Mouse (Mus musculus): ENCODE measurements at regions not wholly inside any gene's neighbourhood (a gene's known extent, or its start where the extent isn't known, plus 50 kb on each side); places are given as distances from the start of the nearest gene placed in this dataset.
A peak's percentile ranks its signal among the peaks of the same experiment; 100 is the strongest.

DNA sequence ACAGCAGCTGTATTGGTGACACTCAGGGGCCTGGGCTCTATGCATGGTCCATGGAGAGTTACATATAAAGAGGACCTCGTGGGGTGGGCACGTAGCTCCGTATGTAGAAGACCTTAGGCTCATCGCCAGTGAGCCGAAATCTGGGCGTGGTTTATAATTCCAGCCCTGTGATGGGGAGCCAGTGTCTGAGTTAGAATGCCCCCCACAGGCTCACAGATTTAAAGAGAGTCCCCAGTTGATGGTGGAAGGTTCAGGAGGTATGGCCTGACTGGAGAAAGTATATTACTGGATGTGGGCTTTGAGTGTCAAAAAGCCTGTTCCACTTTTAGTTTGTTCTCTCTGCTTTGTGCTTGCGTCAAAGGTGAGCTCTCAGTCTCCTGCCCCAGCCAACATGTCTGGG is 54.8 kb downstream of the 1700122O11Rik start:
- ATAC-seq (ENCODE audit: low FRiP score) (no peak), DNase-seq (ENCODE audit: low spot score) (no peak)
- Histone ChIP-seq H3K4me1 (replicated peaks; ENCODE audit: control insufficient read depth, insufficient read depth, low read length) (peaks cover 8% of the 10 kb centered on the region), H3K9me3 (ENCODE audit: control insufficient read depth, low read length) (no peaks in the 10 kb centered on the region), H3K36me3 (ENCODE audit: control insufficient read depth, insufficient read depth, low read length) (no peaks in the 10 kb centered on the region), H3K4me2 (replicated peaks; ENCODE audit: low read depth, low read length) (no peak overlapping the region), H3K27me3 (ENCODE audit: control insufficient read depth, insufficient read depth, low read length) (no peaks in the 10 kb centered on the region), H3K4me3 (ENCODE audit: low read depth, low read length) (no peak overlapping the region), H3K9ac (ENCODE audit: low read depth, low read length) (no peak overlapping the region), H3K27ac (ENCODE audit: low read depth, low read length) (no peak overlapping the region)
- WGBS, result 87% methylated on average over 7 of the region's 7 CpGs

DNA sequence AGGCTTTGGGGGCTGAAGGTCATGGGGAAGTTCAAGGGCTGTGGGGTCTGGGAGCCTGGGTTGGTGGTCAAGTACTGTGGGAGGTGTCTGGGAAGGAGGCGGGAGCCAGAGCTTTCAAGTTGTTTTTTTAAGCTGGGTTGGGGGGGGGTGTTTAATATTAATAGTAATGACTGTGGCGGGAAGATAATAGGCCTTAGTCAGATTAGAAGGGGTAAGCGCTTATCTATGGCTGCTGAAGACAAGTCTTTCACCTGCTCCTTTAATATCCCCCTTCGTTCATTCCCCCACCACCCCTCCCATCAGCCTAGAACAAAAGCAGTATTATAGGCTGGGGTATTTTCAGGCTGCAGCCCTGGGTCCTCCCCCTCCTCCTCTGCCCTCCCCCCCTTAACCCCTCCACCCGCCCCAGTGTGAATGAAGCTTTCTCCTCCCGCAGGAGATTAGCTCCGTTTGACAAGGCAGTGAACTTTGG is 56.5 kb downstream of the 1700122O11Rik start:
- Histone ChIP-seq H3K27ac (ENCODE audit: low read depth, low read length) (0 out of 2 replicates have a peak overlapping the region, but pooled peaks have one; percentile 24), H3K4me3 (ENCODE audit: low read depth, low read length) (no peak overlapping the region), H3K4me1 (replicated peaks; ENCODE audit: control insufficient read depth, insufficient read depth, low read length) (peaks cover 9% of the 10 kb centered on the region), H3K27me3 (ENCODE audit: control insufficient read depth, insufficient read depth, low read length) (no peaks in the 10 kb centered on the region), H3K36me3 (ENCODE audit: control insufficient read depth, insufficient read depth, low read length) (no peaks in the 10 kb centered on the region), H3K9me3 (ENCODE audit: control insufficient read depth, low read length) (no peaks in the 10 kb centered on the region), H3K4me2 (replicated peaks; ENCODE audit: low read depth, low read length) (no peak overlapping the region), H3K9ac (ENCODE audit: low read depth, low read length) (no peak overlapping the region)
- ATAC-seq (ENCODE audit: low FRiP score) (peak; percentile 69), DNase-seq (ENCODE audit: low spot score) (peak; percentile 59)
- WGBS, result 7% methylated on average over 7 of the region's 7 CpGs

DNA sequence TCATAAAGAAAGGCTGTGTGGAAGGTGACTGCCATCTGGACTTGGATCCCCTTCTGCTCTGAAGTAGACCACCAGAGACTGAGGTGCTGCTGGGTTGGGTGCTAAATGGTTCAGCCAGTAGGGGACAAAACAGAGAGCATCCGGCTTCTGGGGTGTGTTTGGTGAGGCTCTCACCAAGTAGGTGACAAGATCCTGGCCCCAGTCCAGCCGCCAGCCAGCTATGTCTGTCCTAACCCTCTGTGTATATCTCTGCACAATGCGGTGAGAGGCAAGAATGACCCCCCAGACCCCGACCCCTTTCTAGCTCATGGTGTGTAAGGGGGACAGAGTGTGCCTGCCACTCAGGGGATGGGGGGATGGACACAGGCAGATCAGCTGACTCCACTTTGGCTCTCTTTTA is 54.8 kb upstream of the Foxp4 start:
- Histone ChIP-seq H3K9ac (ENCODE audit: low read depth, low read length) (no peak overlapping the region), H3K36me3 (ENCODE audit: control insufficient read depth, insufficient read depth, low read length) (no peaks in the 10 kb centered on the region), H3K27me3 (ENCODE audit: control insufficient read depth, insufficient read depth, low read length) (peaks cover 5% of the 10 kb centered on the region; the same call in 1 of the 2 replicates), H3K9me3 (ENCODE audit: control insufficient read depth, low read length) (no peaks in the 10 kb centered on the region), H3K4me2 (replicated peaks; ENCODE audit: low read depth, low read length) (no peak overlapping the region), H3K27ac (ENCODE audit: low read depth, low read length) (no peak overlapping the region), H3K4me3 (ENCODE audit: low read depth, low read length) (no peak overlapping the region), H3K4me1 (replicated peaks; ENCODE audit: control insufficient read depth, insufficient read depth, low read length) (peaks cover 24% of the 10 kb centered on the region)
- ATAC-seq (ENCODE audit: low FRiP score) (no peak), DNase-seq (ENCODE audit: low spot score) (no peak)
- WGBS, result 53% methylated on average over 4 of the region's 4 CpGs

DNA sequence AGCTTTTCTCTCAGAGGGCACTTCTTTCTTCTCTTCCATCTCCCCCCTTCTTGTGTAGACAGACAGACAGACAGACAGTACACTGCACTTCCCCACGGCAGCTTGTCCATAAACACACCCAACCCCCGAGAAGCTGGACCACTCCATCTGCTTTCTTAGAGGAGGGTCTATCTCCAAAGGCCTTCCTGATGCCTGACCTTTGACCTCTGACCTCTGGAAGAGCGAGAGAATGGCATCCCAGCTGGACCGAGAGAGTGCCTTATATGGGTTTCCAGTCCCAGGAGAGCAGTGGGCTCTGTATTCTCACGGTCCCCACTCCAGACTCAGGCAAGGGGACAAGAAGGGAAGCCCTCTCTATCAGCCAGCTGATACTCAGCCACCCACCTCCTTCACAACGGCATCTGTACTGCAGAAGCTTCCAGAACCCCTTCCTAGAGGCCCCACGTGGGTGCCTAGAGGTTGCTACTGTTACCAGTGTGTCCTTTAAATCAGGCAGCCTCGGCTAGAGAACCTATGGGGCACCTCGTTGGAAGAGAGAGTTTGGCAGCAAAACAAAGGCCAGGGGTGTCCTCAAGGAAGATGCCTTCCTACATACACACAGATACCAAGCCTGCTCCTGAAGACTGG is 54.1 kb upstream of the Foxp4 start:
- Histone ChIP-seq H3K9ac (ENCODE audit: low read depth, low read length) (no peak overlapping the region), H3K27ac (ENCODE audit: low read depth, low read length) (no peak overlapping the region), H3K4me3 (ENCODE audit: low read depth, low read length) (no peak overlapping the region), H3K36me3 (ENCODE audit: control insufficient read depth, insufficient read depth, low read length) (no peaks in the 10 kb centered on the region), H3K9me3 (ENCODE audit: control insufficient read depth, low read length) (no peaks in the 10 kb centered on the region), H3K4me1 (replicated peaks; ENCODE audit: control insufficient read depth, insufficient read depth, low read length) (peaks cover 30% of the 10 kb centered on the region), H3K27me3 (ENCODE audit: control insufficient read depth, insufficient read depth, low read length) (peaks cover 7% of the 10 kb centered on the region), H3K4me2 (replicated peaks; ENCODE audit: low read depth, low read length) (no peak overlapping the region)
- 17% methylated on average over 9 of the region's 9 CpGs for WGBS
- ATAC-seq (ENCODE audit: low FRiP score) (no peak), DNase-seq (ENCODE audit: low spot score) (peak; percentile 45)

DNA sequence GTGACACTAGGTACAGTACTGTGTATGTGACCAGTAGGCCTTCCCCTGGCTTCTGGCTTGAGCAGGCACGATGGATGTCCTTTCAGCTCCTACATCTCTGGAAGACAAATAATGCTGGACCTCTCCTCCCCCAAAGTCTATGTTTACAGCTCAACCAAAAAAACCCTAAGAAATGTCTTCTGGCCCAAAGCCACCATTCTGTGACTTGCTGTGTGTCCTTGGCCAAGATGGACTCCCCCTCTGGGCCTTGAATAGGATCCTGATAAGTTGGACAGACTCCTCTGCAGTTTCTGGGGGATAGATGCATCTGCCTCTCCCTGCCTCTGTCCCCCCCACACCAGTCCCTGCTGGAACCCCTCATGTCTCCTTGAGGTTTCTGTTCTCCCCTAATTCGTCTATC is 53.6 kb upstream of the Foxp4 start:
- no peaks in the 10 kb centered on the region for H3K9me3 ChIP-seq (ENCODE audit: control insufficient read depth, low read length)
- WGBS, result 53% methylated on average over 2 of the region's 2 CpGs
- H3K27me3 ChIP-seq (ENCODE audit: control insufficient read depth, insufficient read depth, low read length), result peaks cover 11% of the 10 kb centered on the region
- H3K4me3 ChIP-seq (ENCODE audit: low read depth, low read length), result no peak overlapping the region
- no peak overlapping the region for H3K4me2 ChIP-seq (replicated peaks; ENCODE audit: low read depth, low read length)
- no peaks in the 10 kb centered on the region for H3K36me3 ChIP-seq (ENCODE audit: control insufficient read depth, insufficient read depth, low read length)
- DNase-seq (ENCODE audit: low spot score) (no peak), ATAC-seq (ENCODE audit: low FRiP score) (no peak)
- no peak overlapping the region for H3K9ac ChIP-seq (ENCODE audit: low read depth, low read length)
- H3K27ac ChIP-seq (ENCODE audit: low read depth, low read length), result no peak overlapping the region
- peaks cover 30% of the 10 kb centered on the region for H3K4me1 ChIP-seq (replicated peaks; ENCODE audit: control insufficient read depth, insufficient read depth, low read length)

DNA sequence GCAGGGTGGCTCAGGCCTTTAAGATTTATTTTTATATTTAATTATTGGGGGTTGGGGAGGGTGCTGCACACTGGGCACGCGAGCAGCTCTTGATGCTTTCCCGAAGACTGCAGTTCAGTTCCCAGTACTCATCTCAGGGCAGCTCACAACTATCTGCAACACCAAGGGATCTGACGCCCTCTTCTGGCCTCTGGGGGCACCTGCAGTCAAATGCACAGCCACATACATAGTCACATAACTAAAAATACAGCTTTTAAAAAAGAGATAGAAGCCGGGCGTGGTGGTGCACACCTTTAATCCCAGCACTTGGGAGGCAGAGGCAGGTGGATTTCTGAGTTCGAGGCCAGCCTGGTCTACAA is 52.5 kb upstream of the Foxp4 start:
- Histone ChIP-seq H3K27ac (ENCODE audit: low read depth, low read length) (no peak overlapping the region), H3K4me2 (replicated peaks; ENCODE audit: low read depth, low read length) (no peak overlapping the region), H3K4me3 (ENCODE audit: low read depth, low read length) (no peak overlapping the region), H3K9me3 (ENCODE audit: control insufficient read depth, low read length) (no peaks in the 10 kb centered on the region), H3K36me3 (ENCODE audit: control insufficient read depth, insufficient read depth, low read length) (no peaks in the 10 kb centered on the region), H3K9ac (ENCODE audit: low read depth, low read length) (no peak overlapping the region), H3K4me1 (replicated peaks; ENCODE audit: control insufficient read depth, insufficient read depth, low read length) (peaks cover 30% of the 10 kb centered on the region), H3K27me3 (ENCODE audit: control insufficient read depth, insufficient read depth, low read length) (peaks cover 11% of the 10 kb centered on the region)
- no peak for ATAC-seq (ENCODE audit: low FRiP score)
- no peak for DNase-seq (ENCODE audit: low spot score)
- WGBS, result 85% methylated on average over 7 of the region's 7 CpGs

DNA sequence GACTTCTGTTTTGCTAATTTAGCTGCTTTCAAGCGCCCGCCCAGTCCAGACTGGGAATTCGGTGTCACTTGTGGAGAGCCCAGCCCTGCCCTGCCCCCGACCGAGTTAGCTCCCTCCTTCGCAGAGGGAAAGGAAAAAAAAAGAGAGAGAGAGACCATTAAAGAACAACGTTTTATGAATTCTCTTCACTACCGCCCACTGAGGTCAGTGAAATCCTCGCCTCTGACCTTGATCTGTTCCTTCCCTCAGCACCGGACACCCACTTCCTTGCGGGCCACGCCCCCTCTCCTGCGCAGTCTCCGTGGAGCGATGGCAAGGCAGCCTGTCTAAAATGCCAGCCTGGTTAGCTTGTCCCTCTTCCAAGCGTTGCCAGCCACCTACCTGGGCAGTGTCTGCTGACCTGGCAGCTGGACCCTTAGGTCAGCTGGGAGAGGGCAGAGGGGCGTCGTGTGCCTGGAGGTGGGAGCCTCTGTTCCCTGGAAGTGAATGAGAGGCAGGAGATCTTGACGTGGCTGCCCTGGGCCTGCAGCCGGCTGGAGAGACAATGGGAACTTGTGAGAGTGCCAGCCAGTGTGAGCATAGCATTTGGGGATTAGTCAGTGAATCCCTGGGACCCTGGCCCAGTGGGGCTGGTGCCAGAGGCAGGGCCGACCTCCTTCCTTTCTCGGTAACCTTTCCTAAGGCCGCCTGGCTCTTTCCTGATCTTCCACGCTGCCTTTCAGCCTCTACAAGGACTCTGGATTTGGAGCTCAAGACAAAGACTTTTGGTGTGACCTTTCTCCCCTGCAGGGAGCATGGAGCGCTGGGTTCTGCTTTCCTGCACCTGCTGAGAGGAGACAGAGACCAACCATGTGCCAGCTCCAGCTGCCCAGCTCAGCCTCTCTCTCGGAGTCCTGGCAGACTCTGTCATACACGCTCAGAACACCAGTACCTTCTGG is 51.9 kb upstream of the Foxp4 start:
- Histone ChIP-seq H3K4me3 (ENCODE audit: low read depth, low read length) (peak overlapping the region; percentile 20; the same call in 1 of the 2 replicates), H3K4me1 (replicated peaks; ENCODE audit: control insufficient read depth, insufficient read depth, low read length) (peaks cover 28% of the 10 kb centered on the region), H3K27me3 (ENCODE audit: control insufficient read depth, insufficient read depth, low read length) (peaks cover 11% of the 10 kb centered on the region), H3K36me3 (ENCODE audit: control insufficient read depth, insufficient read depth, low read length) (no peaks in the 10 kb centered on the region), H3K9me3 (ENCODE audit: control insufficient read depth, low read length) (no peaks in the 10 kb centered on the region), H3K27ac (ENCODE audit: low read depth, low read length) (peak overlapping the region; percentile 65; the same call in 1 of the 2 replicates), H3K9ac (ENCODE audit: low read depth, low read length) (peak overlapping the region; percentile 51), H3K4me2 (replicated peaks; ENCODE audit: low read depth, low read length) (peak overlapping the region; percentile 43)
- WGBS, result 4% methylated on average over 27 of the region's 27 CpGs
- DNase-seq (ENCODE audit: low spot score) (peak; percentile 74), ATAC-seq (ENCODE audit: low FRiP score) (peak; percentile 49)

DNA sequence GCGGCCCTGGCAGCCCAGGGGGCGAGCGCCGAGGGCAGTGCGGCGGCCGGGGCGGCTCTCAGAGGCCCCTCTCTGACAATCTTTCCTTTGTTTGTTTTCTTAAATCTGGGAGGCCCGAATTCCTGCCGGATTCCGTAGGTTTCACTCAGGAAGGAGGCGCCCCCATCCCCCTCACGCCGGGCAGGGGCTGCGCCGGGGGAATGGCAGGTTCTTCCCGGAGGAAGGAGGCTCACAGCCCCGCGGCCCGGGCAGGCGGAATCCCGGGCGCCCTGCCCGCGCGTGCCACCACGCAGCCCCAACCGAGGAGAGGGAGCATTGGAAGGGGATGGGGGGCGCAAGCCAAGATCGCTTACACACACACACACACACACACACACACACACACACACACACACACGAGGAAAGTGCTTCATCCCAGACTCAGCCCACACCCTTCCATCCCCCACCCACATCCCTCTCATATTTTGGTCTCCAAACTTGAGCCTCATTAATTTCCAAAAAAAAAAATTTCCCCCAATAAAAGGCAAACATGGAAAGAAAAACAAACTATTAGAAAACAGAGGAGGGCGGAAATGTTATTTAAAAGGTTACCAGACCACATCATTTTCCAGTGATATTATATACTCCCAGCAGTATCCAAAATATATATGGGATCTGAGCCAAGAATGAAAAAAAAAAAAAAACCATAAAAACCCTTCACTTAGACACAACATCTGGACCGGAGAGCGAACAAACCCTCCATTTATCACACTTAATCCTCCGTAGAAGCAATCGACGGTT is 51.0 kb upstream of the Foxp4 start:
- peak overlapping the region; percentile 50 for H3K4me2 ChIP-seq (replicated peaks; ENCODE audit: low read depth, low read length)
- DNase-seq (ENCODE audit: low spot score) (peak; percentile 68), ATAC-seq (ENCODE audit: low FRiP score) (peak; percentile 24; the same call in 1 of the 2 replicates)
- no peaks in the 10 kb centered on the region for H3K9me3 ChIP-seq (ENCODE audit: control insufficient read depth, low read length)
- no peaks in the 10 kb centered on the region for H3K36me3 ChIP-seq (ENCODE audit: control insufficient read depth, insufficient read depth, low read length)
- WGBS, result under 1% methylated on average over 30 of the region's 37 CpGs
- H3K27ac ChIP-seq (ENCODE audit: low read depth, low read length), result peak overlapping the region; percentile 36; the same call in 1 of the 2 replicates
- H3K27me3 ChIP-seq (ENCODE audit: control insufficient read depth, insufficient read depth, low read length), result peaks cover 11% of the 10 kb centered on the region
- H3K4me3 ChIP-seq (ENCODE audit: low read depth, low read length), result peak overlapping the region; percentile 20
- peak overlapping the region; percentile 17 for H3K9ac ChIP-seq (ENCODE audit: low read depth, low read length)
- H3K4me1 ChIP-seq (replicated peaks; ENCODE audit: control insufficient read depth, insufficient read depth, low read length), result peaks cover 26% of the 10 kb centered on the region
